Mouse (Mus musculus): ENCODE results near the gene Dennd6b. TPM values are rescaled to one million over a fixed set of nuclear protein-coding genes. Genes with fewer than 3 reads are reported as not detected.
A peak's percentile ranks its signal among the peaks of the same experiment; 100 is the strongest.

The Dennd6b gene
- total and polyA plus RNA-seq, 2 experiments from 2014 or later = 60.1 to 79.9 TPM

- Histone ChIP-seq H3K4me2 (ENCODE audit: low read depth, low read length) (peak overlapping the region; percentile 96), H3K27ac (peak overlapping the region; percentile 59), H3K9ac (replicated peaks; ENCODE audit: low read length) (peak overlapping the region; percentile 68), H3K4me1 (ENCODE audit: insufficient read depth, low read length) (peaks cover 56% of the 10 kb centered on the region), H3K36me3 (ENCODE audit: insufficient read depth, low read length) (peaks cover 2% of the 10 kb centered on the region; the same call in 1 of the 2 replicates), H3K27me3 (ENCODE audit: insufficient read depth, low read length) (no peaks in the 10 kb centered on the region), H3K4me3 (ENCODE audit: low read length) (peak overlapping the region; percentile 49), H3K9me3 (ENCODE audit: low read length) (no peaks in the 10 kb centered on the region)
- ATAC-seq (peak; percentile 37), DNase-seq (ENCODE audit: low spot score) (peak; percentile 76)
- TF ChIP-seq CTCF (IDR thresholded peaks at IDR 0.05; ENCODE audit: low read depth) = peak; percentile 16
- WGBS = under 1% methylated on average over 60 of the region's 65 CpGs
These were observed 23.0 kb downstream of the Dennd6b start for GRCm38 (mm10) chr15:89173024-89173905.

DNA sequence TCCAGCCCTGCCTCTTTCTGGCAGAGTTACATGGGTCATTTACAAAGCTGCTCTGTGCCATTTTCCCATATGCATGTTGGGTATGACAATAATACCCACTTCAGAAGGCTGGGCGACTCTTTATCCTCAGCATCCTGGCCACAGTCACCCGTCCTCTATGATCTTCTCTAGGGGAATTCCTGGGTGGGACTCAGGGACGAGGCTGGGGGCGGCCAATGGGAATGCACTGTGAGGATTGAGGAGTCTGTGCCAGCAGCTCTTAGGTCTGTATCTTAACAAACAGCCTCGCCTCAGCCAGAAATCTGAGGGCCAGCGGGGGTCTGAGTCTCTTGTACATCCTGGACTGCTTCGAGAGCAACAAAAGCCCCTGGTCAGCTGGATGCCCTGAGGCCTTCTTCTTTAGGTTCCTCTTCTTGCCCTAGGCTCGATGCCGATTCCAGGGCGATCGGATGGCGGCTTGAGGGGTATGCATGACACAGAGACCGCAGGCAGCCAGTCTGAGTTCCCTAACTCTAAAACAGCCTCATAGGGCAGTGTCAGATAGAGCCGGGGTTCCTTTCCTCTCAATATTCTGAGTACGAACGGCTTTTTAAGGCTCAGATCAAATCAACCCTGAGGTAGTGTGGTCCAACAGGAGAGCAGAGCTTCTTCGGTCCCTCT lies 23.9 kb downstream of the Dennd6b start:
- no peak for TF ChIP-seq CTCF (IDR thresholded peaks at IDR 0.05; ENCODE audit: low read depth)
- H3K4me2 ChIP-seq (ENCODE audit: low read depth, low read length) = peak overlapping the region; percentile 96
- H3K4me1 ChIP-seq (ENCODE audit: insufficient read depth, low read length) = peaks cover 48% of the 10 kb centered on the region
- H3K27me3 ChIP-seq (ENCODE audit: insufficient read depth, low read length) = no peaks in the 10 kb centered on the region
- no peaks in the 10 kb centered on the region for H3K9me3 ChIP-seq (ENCODE audit: low read length)
- H3K9ac ChIP-seq (replicated peaks; ENCODE audit: low read length) = peak overlapping the region; percentile 68
- peaks cover 6% of the 10 kb centered on the region for H3K36me3 ChIP-seq (ENCODE audit: insufficient read depth, low read length)
- H3K27ac ChIP-seq = peak overlapping the region; percentile 59
- peak overlapping the region; percentile 49 for H3K4me3 ChIP-seq (ENCODE audit: low read length)
- 17% methylated on average over 17 of the region's 17 CpGs for WGBS
- ATAC-seq = no peak
- no peak for DNase-seq (ENCODE audit: low spot score)

DNA sequence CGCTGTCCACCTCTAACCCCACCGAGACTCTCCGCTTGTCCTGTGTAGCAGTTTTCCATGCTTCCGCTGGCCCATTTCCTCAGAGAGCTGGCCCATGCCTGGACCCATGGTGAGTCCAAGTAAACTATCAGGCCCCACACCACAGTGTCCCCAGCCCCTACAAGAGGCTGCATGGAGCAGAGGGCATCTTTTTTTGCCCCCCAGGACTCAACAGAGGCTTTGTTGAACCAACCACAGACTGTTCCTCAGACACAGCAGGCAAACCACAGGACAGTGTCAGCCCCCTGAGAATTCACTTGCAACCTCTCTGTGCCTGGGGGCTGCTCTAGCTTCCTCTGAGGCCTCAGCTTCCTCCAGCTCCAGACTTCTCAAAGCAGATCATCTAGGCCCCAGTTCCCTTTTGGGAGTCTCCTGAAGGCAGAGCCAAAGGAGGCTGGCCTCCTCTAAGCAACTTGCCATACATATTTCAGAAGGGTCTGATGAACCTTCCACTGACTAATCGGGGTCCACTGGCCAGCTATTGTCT lies 24.7 kb downstream of the Dennd6b start:
- H3K27me3 ChIP-seq (ENCODE audit: insufficient read depth, low read length) = no peaks in the 10 kb centered on the region
- H3K27ac ChIP-seq = no peak overlapping the region
- WGBS = 76% methylated on average over 5 of the region's 5 CpGs
- no peak overlapping the region for H3K4me2 ChIP-seq (ENCODE audit: low read depth, low read length)
- ATAC-seq = no peak
- TF ChIP-seq CTCF (IDR thresholded peaks at IDR 0.05; ENCODE audit: low read depth) = no peak
- DNase-seq (ENCODE audit: low spot score) = no peak
- H3K9me3 ChIP-seq (ENCODE audit: low read length) = no peaks in the 10 kb centered on the region
- H3K4me1 ChIP-seq (ENCODE audit: insufficient read depth, low read length) = peaks cover 39% of the 10 kb centered on the region
- H3K4me3 ChIP-seq (ENCODE audit: low read length) = no peak overlapping the region
- peaks cover 14% of the 10 kb centered on the region for H3K36me3 ChIP-seq (ENCODE audit: insufficient read depth, low read length)
- H3K9ac ChIP-seq (replicated peaks; ENCODE audit: low read length) = no peak overlapping the region

GRCm38 (mm10) chr15:89170102-89170501 lies 26.2 kb downstream of the Dennd6b start:
- Histone ChIP-seq H3K36me3 (ENCODE audit: insufficient read depth, low read length) (peaks cover 29% of the 10 kb centered on the region), H3K9ac (replicated peaks; ENCODE audit: low read length) (no peak overlapping the region), H3K4me1 (ENCODE audit: insufficient read depth, low read length) (peaks cover 39% of the 10 kb centered on the region), H3K27me3 (ENCODE audit: insufficient read depth, low read length) (no peaks in the 10 kb centered on the region), H3K4me3 (ENCODE audit: low read length) (no peak overlapping the region), H3K9me3 (ENCODE audit: low read length) (no peaks in the 10 kb centered on the region), H3K4me2 (ENCODE audit: low read depth, low read length) (peak overlapping the region; percentile 10; the same call in 1 of the 2 replicates), H3K27ac (peak overlapping the region; percentile 28; the same call in 1 of the 2 replicates)
- no peak for TF ChIP-seq CTCF (IDR thresholded peaks at IDR 0.05; ENCODE audit: low read depth)
- DNase-seq (ENCODE audit: low spot score) (no peak), ATAC-seq (no peak)
- WGBS = 39% methylated on average over 3 of the region's 3 CpGs

GRCm38 (mm10) chr15:89169431-89169830 lies 26.9 kb downstream of the Dennd6b start:
- Histone ChIP-seq H3K4me1 (ENCODE audit: insufficient read depth, low read length) (peaks cover 39% of the 10 kb centered on the region), H3K4me2 (ENCODE audit: low read depth, low read length) (peak overlapping the region; percentile 28), H3K9me3 (ENCODE audit: low read length) (no peaks in the 10 kb centered on the region), H3K4me3 (ENCODE audit: low read length) (no peak overlapping the region), H3K27me3 (ENCODE audit: insufficient read depth, low read length) (no peaks in the 10 kb centered on the region), H3K27ac (peak overlapping the region; percentile 28), H3K9ac (replicated peaks; ENCODE audit: low read length) (0 out of 2 replicates have a peak overlapping the region, but pooled peaks have one; percentile 5), H3K36me3 (ENCODE audit: insufficient read depth, low read length) (peaks cover 36% of the 10 kb centered on the region)
- peak; percentile 63 for ATAC-seq
- 0 out of 2 replicates have a peak, but pooled peaks have one; percentile 7 for TF ChIP-seq CTCF (IDR thresholded peaks at IDR 0.05; ENCODE audit: low read depth)
- DNase-seq (ENCODE audit: low spot score) = peak; percentile 82
- 3% methylated on average over 10 of the region's 10 CpGs for WGBS

- 27% methylated on average over 10 of the region's 10 CpGs for WGBS
- 0 out of 2 replicates have a peak overlapping the region, but pooled peaks have one; percentile 5 for H3K9ac ChIP-seq (replicated peaks; ENCODE audit: low read length)
- peaks cover 37% of the 10 kb centered on the region for H3K4me1 ChIP-seq (ENCODE audit: insufficient read depth, low read length)
- H3K4me3 ChIP-seq (ENCODE audit: low read length) = no peak overlapping the region
- H3K36me3 ChIP-seq (ENCODE audit: insufficient read depth, low read length) = peaks cover 41% of the 10 kb centered on the region
- H3K4me2 ChIP-seq (ENCODE audit: low read depth, low read length) = peak overlapping the region; percentile 28
- H3K27ac ChIP-seq = peak overlapping the region; percentile 28
- no peaks in the 10 kb centered on the region for H3K9me3 ChIP-seq (ENCODE audit: low read length)
- DNase-seq (ENCODE audit: low spot score) (no peak), ATAC-seq (no peak)
- TF ChIP-seq CTCF (IDR thresholded peaks at IDR 0.05; ENCODE audit: low read depth) = no peak
- H3K27me3 ChIP-seq (ENCODE audit: insufficient read depth, low read length) = no peaks in the 10 kb centered on the region
These were observed 27.4 kb downstream of the Dennd6b start for GRCm38 (mm10) chr15:89168922-89169321.
